Mouse (Mus musculus): ENCODE measurements around the gene Myocd. TPM values are rescaled to one million over a fixed set of nuclear protein-coding genes. Genes with fewer than 3 reads are reported as not detected.

Gene Myocd
- 0.13 and 0.15 TPM in 2 replicates for polyA plus RNA-seq (2012; rRNA removed)

DNA sequence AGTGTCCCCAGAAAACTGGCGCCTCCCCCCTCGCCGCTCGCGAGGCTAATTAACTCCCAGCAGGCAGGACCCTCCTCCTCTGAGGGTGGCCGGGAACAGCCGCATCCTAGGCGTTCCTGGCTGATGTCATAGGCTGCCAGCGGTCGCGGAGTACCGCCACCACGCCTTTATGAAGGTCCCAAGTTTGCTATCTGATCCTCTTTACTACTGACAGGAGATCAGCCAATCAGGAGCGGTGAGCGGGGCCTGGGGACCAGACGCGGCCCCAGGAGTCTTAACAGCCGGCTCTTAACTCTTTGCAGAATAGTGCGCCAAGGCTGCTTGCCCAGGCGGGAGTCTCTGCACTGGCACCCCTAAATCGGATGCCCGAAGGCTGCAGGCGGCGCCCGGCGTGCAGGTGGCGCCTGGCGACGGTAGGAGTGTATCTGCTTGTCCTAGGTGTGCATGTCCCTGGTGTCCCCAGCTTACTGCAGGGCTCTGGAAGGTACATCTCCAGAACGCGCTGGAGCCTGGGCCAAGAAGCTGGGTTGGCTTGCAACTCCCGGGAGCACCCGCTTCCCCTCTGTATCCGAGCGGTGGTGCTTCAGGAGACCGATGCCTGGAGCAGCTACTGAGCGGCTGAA is at the start of gene Myocd:
Gene Myocd, minus strand, starts transcription at position 139 of the 623 bp plus-strand sequence.
- no peak for TF ChIP-seq POLR2A (IDR thresholded peaks at IDR 0.05; ENCODE audit: extremely low read depth, insufficient read depth, low read length)
- no peak for TF ChIP-seq CTCF (IDR thresholded peaks at IDR 0.05; ENCODE audit: extremely low read depth, insufficient read depth, low read length)
- Histone ChIP-seq H3K4me3 (ENCODE audit: insufficient read depth, low read length) (peak within 1 kb of the TSS; percentile 33), H3K27ac (ENCODE audit: insufficient read depth, low read length) (no peak within 1 kb of the TSS), H3K4me1 (ENCODE audit: control insufficient read depth, insufficient read depth, low read length) (no peaks in the 10 kb centered on the region)

DNA sequence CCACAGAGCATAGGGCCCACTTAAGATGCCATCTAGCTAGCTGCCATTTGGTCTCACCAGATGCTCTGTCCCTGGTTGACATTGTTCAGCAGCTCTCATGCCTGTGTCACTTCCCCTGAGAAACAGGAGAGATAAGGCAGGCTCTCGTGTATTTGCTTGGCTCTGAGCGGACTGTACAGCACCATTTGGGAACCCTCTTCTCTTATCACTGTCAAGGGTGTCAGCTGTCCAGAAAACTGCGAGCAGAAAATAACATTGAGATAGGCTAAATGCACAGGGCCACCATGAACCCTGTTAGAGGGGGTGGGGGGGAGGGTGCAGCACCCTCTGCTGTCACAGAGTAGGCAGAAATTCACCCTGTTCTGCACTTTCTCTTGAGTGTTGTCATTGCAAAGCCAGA is 34.0 kb upstream of the Myocd start:
- TF ChIP-seq CTCF (IDR thresholded peaks at IDR 0.05; ENCODE audit: extremely low read depth, insufficient read depth, low read length) (no peak), POLR2A (IDR thresholded peaks at IDR 0.05; ENCODE audit: extremely low read depth, insufficient read depth, low read length) (no peak)
- no peak overlapping the region for H3K4me3 ChIP-seq (ENCODE audit: insufficient read depth, low read length)
- H3K4me1 ChIP-seq (ENCODE audit: control insufficient read depth, insufficient read depth, low read length), result no peaks in the 10 kb centered on the region
- H3K27ac ChIP-seq (ENCODE audit: insufficient read depth, low read length), result no peak overlapping the region

DNA sequence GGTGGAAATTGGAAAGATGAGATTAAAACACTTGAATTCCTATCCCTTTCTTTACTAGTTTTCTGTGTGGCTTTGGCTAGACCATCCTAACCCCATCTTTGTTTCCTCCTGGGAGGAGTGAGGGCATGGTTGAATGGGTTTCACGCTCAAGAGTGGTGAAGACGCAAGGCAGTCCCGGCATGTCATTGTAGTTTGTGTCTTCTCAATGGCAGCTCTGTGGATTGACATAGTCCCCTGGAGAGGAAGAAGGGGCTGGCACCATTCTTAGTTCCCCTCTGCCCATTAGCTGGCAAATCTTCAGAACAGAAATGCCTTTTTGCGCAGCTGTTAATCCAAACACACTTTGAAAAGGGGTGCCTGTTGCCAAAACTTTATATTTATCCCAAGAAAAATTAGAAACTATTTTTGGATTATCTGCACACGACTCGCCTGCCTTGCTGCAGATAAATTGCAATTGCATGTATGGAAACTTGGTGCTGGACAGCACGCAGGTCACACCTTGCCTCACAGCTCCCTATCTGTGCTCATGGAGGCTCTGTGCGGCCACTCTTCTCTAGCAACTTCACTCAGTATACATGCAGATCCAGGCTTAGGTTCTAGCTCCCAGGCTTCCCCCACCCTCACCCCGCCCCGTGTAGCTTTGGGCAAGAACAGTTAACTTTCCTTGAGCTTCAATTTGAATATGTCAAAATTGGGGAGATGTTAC is 24.5 kb upstream of the Myocd start:
- Histone ChIP-seq H3K27ac (ENCODE audit: insufficient read depth, low read length) (no peak overlapping the region), H3K4me1 (ENCODE audit: control insufficient read depth, insufficient read depth, low read length) (no peaks in the 10 kb centered on the region), H3K4me3 (ENCODE audit: insufficient read depth, low read length) (no peak overlapping the region)
- TF ChIP-seq CTCF (IDR thresholded peaks at IDR 0.05; ENCODE audit: extremely low read depth, insufficient read depth, low read length) (no peak), POLR2A (IDR thresholded peaks at IDR 0.05; ENCODE audit: extremely low read depth, insufficient read depth, low read length) (no peak)

DNA sequence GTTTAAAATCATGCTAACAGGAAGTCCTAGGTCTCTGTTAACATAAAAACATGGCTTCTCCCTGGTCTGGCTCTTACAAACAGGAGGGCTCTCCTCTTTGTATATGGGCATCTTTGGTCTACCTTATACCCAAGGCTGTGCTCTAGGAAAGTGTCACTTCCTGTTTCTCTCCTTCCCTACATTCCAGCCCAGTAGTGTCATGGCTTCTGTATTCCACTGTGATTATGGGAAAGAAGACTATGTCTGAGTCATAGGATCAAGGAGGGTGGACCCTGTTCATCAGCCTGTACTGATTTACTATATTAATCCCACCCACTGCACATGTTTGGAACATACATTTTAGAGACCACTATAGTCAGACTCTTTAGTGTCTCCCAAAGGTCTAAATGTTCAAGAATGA is 23.2 kb upstream of the Myocd start:
- H3K4me3 ChIP-seq (ENCODE audit: insufficient read depth, low read length), result no peak overlapping the region
- H3K4me1 ChIP-seq (ENCODE audit: control insufficient read depth, insufficient read depth, low read length), result no peaks in the 10 kb centered on the region
- no peak for TF ChIP-seq CTCF (IDR thresholded peaks at IDR 0.05; ENCODE audit: extremely low read depth, insufficient read depth, low read length)
- no peak for TF ChIP-seq POLR2A (IDR thresholded peaks at IDR 0.05; ENCODE audit: extremely low read depth, insufficient read depth, low read length)
- no peak overlapping the region for H3K27ac ChIP-seq (ENCODE audit: insufficient read depth, low read length)

DNA sequence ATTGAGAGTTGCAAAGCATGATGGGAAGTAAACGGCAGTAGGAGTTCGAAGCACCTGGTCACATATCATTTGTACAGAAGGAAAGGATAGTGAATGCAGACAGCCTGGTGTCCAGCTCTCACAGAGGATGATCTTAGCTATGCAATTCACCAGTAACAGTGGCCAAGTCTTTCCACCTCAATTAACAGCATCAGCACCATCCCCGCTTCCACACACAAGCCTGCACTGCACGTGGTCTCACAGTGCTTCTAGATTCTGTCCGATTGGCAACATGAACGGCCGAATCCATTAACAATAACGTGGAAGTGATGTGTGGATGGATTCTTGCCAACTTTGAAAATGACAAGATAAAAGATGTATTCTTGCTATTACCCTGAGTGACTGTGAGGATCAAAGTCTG is 17.9 kb upstream of the Myocd start:
- no peak overlapping the region for H3K4me3 ChIP-seq (ENCODE audit: insufficient read depth, low read length)
- TF ChIP-seq POLR2A (IDR thresholded peaks at IDR 0.05; ENCODE audit: extremely low read depth, insufficient read depth, low read length) (no peak), CTCF (IDR thresholded peaks at IDR 0.05; ENCODE audit: extremely low read depth, insufficient read depth, low read length) (no peak)
- no peaks in the 10 kb centered on the region for H3K4me1 ChIP-seq (ENCODE audit: control insufficient read depth, insufficient read depth, low read length)
- no peak overlapping the region for H3K27ac ChIP-seq (ENCODE audit: insufficient read depth, low read length)

DNA sequence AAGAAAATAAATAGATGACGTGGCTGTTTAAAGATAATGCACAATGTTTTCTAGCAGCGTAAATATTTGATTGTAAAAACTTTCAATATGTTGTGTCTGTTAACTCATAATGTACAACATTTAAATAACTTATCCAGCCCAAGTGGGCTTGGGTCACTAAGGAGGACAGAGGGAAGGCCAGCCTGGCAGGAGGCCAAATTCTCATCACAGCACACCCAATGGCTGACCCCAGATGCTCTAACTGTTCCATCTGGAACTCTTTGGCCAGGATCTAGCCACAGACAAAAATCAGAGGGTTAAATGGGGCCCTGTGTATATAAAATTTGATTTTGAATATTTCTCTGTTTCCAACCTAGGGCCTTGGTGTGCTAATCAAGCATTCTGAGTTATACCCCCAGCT is 16.4 kb upstream of the Myocd start:
- Histone ChIP-seq H3K4me3 (ENCODE audit: insufficient read depth, low read length) (no peak overlapping the region), H3K27ac (ENCODE audit: insufficient read depth, low read length) (no peak overlapping the region), H3K4me1 (ENCODE audit: control insufficient read depth, insufficient read depth, low read length) (no peaks in the 10 kb centered on the region)
- TF ChIP-seq CTCF (IDR thresholded peaks at IDR 0.05; ENCODE audit: extremely low read depth, insufficient read depth, low read length), result no peak
- TF ChIP-seq POLR2A (IDR thresholded peaks at IDR 0.05; ENCODE audit: extremely low read depth, insufficient read depth, low read length), result no peak

DNA sequence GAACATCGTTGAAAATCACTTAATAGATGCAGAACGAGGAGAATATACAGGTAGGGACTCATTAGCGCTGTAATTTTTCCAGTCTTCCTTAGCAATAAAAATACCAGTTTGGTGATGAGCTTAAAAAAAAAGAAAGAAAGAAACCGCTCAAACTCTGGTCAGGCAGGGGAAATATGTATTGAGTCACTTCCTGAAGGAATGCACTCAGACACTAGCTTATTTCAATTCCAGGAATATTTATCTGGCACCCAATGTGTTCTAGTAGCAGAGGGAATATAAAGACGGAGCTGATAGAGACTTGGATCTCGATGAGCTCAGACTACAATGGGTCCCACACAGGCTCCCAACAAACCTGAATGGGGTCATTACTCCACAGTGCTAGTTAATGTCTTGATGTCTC is 5.7 kb upstream of the Myocd start:
- TF ChIP-seq POLR2A (IDR thresholded peaks at IDR 0.05; ENCODE audit: extremely low read depth, insufficient read depth, low read length) (no peak), CTCF (IDR thresholded peaks at IDR 0.05; ENCODE audit: extremely low read depth, insufficient read depth, low read length) (no peak)
- Histone ChIP-seq H3K4me1 (ENCODE audit: control insufficient read depth, insufficient read depth, low read length) (no peaks in the 10 kb centered on the region), H3K27ac (ENCODE audit: insufficient read depth, low read length) (no peak overlapping the region), H3K4me3 (ENCODE audit: insufficient read depth, low read length) (no peak overlapping the region)

DNA sequence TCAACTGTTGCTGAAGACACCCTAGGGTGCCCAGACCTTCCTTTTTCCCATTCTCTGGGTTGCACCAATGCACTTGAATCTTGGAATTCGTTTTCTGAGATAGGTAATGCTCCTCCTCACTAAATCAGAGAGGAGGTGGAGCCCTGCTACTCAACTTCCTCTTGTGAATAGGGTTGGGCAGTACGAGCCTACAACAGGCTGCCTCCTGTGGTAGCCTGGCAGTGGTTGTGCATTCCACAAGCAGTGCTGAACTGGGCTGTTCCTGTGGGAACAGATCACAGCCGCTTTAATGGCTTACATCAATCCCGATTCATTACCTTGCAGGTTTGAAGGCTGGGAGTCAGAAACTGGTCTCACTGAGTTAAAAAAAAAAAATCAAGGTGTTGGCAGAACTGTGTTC is 1.2 kb upstream of the Myocd start:
- Histone ChIP-seq H3K4me3 (ENCODE audit: insufficient read depth, low read length) (no peak overlapping the region), H3K27ac (ENCODE audit: insufficient read depth, low read length) (no peak overlapping the region), H3K4me1 (ENCODE audit: control insufficient read depth, insufficient read depth, low read length) (no peaks in the 10 kb centered on the region)
- TF ChIP-seq CTCF (IDR thresholded peaks at IDR 0.05; ENCODE audit: extremely low read depth, insufficient read depth, low read length) (no peak), POLR2A (IDR thresholded peaks at IDR 0.05; ENCODE audit: extremely low read depth, insufficient read depth, low read length) (no peak)

DNA sequence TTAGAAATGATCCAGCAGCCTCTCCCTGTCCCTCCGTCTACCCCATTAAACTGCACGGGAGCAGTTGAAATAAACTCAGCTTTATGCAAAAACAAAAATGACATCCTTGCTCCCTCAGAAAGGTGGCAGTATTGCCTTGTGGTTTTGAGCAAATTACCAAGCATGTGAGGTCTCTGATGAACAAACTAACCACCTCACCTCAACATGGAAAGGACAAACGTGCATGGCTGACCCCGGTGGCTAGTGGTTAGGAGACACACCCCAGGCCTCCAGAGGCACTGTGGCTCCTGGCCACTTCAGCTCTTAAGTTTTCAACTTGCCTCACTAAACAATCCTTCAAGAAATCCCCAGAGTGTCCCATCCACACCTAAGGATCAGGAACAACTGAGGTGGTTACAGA is 1.5 kb downstream of the Myocd start:
- Histone ChIP-seq H3K4me1 (ENCODE audit: control insufficient read depth, insufficient read depth, low read length) (no peaks in the 10 kb centered on the region), H3K4me3 (ENCODE audit: insufficient read depth, low read length) (no peak overlapping the region), H3K27ac (ENCODE audit: insufficient read depth, low read length) (no peak overlapping the region)
- TF ChIP-seq CTCF (IDR thresholded peaks at IDR 0.05; ENCODE audit: extremely low read depth, insufficient read depth, low read length) (peak; percentile 60; the same call in 1 of the 2 replicates), POLR2A (IDR thresholded peaks at IDR 0.05; ENCODE audit: extremely low read depth, insufficient read depth, low read length) (no peak)

DNA sequence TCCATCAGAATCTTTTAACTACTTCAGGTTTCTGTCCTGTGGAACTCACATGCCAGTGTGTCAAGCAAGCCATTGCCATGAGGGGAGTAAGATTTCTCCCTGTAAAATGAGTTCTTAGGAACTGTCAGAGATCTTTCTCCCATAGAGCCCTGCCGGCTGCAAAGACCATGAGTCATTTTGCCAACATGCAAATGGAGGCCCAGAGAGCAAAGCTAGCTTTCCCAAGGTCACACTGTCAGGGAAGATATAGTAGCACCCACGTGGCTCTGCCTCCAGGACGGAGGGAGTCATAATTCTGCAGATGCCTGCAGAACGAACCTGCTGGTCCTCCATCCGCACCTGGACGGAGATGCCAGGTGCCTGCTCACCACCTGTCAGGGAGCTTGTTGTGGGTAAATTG is 6.3 kb downstream of the Myocd start:
- H3K27ac ChIP-seq (ENCODE audit: insufficient read depth, low read length), result no peak overlapping the region
- TF ChIP-seq POLR2A (IDR thresholded peaks at IDR 0.05; ENCODE audit: extremely low read depth, insufficient read depth, low read length) (no peak), CTCF (IDR thresholded peaks at IDR 0.05; ENCODE audit: extremely low read depth, insufficient read depth, low read length) (no peak)
- H3K4me1 ChIP-seq (ENCODE audit: control insufficient read depth, insufficient read depth, low read length), result no peaks in the 10 kb centered on the region
- no peak overlapping the region for H3K4me3 ChIP-seq (ENCODE audit: insufficient read depth, low read length)
